Mouse (Mus musculus) myocyte (in vitro differentiated cells): ENCODE data around the gene Itpripl1.

ENCODE experiments used
- CEBPB ChIP-seq: IDR thresholded peaks from 2 replicates; pipeline ENCODE4 v1.6.1; 2011; ENCODE audit warnings: mild to moderate bottlenecking, moderate library complexity; ENCODE audit not compliant: poor library complexity, insufficient read depth, severe bottlenecking
- E2F4 ChIP-seq: IDR thresholded peaks from one replicate; pipeline ENCODE4 v1.6.1; 2011; ENCODE audit warnings: mild to moderate bottlenecking, control low read depth, moderate library complexity; ENCODE audit not compliant: insufficient read depth
- MAX ChIP-seq: IDR thresholded peaks from one replicate; pipeline ENCODE4 v1.6.1; 2011; ENCODE audit warnings: low read depth, mild to moderate bottlenecking, control low read depth
- MYOD1 ChIP-seq, 3 experiments: IDR thresholded peaks; one replicate each; pipeline ENCODE4 v1.6.1; 2011; ENCODE audit warnings: control low read depth in 2 of 3, low read depth in 2 of 3, mild to moderate bottlenecking in 2 of 3, moderate library complexity in 1 of 3; ENCODE audit not compliant: insufficient read length in 2 of 3, control insufficient read depth in 1 of 3
- POLR2A ChIP-seq: IDR thresholded peaks from one replicate; pipeline ENCODE4 v1.6.1; 2011; ENCODE audit warnings: low read depth, mild to moderate bottlenecking, control low read depth, moderate library complexity; ENCODE audit not compliant: insufficient read length
- POLR2AphosphoS2 ChIP-seq: IDR thresholded peaks from one replicate; pipeline ENCODE4 v1.6.1; 2011; ENCODE audit warnings: low read depth, control low read depth; ENCODE audit not compliant: insufficient read length
- TCF12 ChIP-seq: IDR thresholded peaks from one replicate; pipeline ENCODE4 v1.6.1; 2011; ENCODE audit warnings: mild to moderate bottlenecking, control low read depth; ENCODE audit not compliant: poor library complexity, insufficient read depth, severe bottlenecking
- USF1 ChIP-seq: IDR thresholded peaks from one replicate; pipeline ENCODE4 v1.6.1; 2011; ENCODE audit warnings: low read depth, mild to moderate bottlenecking, control low read depth, moderate library complexity

GRCm38 (mm10) chr2:127136979-127137378, 6.3 kb downstream of the Itpripl1 start:
- TF ChIP-seq CEBPB: no peak
- TF ChIP-seq E2F4: no peak
- no peak for TF ChIP-seq POLR2A
- TF ChIP-seq USF1: no peak
- no peak for TF ChIP-seq MAX
- no peak for TF ChIP-seq TCF12
- TF ChIP-seq MYOD1 (IDR thresholded peaks at IDR 0.05; ENCODE audit: control insufficient read depth in 1 of 3, insufficient read length in 2 of 3, low read depth in 2 of 3): no peak
- TF ChIP-seq POLR2AphosphoS2: no peak
